Mouse (Mus musculus) kidney, adult 8-10 months (tissue): ENCODE data around the gene Tspan5.

Source experiments
- DNase-seq, 2 experiments: peaks; one replicate each; pipeline ENCODE4 v3.0.0; 2022

Gene Tspan5

DNA sequence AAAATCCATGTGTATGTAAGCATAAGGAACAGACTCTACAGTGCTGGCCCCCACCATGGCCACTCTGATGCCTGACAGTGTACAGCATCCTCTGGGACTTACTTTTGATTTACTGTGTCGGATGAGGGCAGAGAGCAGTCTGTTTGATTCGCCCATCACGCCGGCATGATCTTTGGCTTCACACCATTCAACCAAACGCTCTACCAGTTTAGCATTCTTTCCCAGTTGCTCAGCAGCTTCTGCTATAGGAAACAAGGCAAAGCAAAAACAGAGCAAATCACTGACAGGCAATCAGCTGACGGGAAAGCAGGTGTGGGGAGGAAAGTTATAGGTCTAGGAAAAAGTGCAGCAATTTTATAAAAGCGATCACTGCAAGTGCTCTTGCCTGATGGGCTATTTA is 213.2 kb downstream of the Tspan5 start:
- no peak for DNase-seq
